Mouse (Mus musculus): Measurements from ENCODE around the gene Itga6. TPM values are rescaled to one million over a fixed set of nuclear protein-coding genes. Genes with fewer than 3 reads are reported as not detected.

Itga6 gene
- polyA plus RNA-seq, 1 experiment from 2014 or later: 48.5 TPM

- WGBS: 46% methylated on average over 1 of the region's 1 CpGs
- H3K36me3 ChIP-seq: no peaks in the 10 kb centered on the region
- no peak for ATAC-seq (replicated peaks; ENCODE audit: insufficient number of reproducible peaks, insufficient read depth, low FRiP score, low read depth)
- H3K9ac ChIP-seq: no peak overlapping the region
- H3K4me1 ChIP-seq (replicated peaks): peaks cover 6% of the 10 kb centered on the region
- H3K4me3 ChIP-seq: no peak overlapping the region
- H3K27me3 ChIP-seq: no peaks in the 10 kb centered on the region
- no peak overlapping the region for H3K4me2 ChIP-seq
- no peaks in the 10 kb centered on the region for H3K9me3 ChIP-seq (replicated peaks)
- peak overlapping the region; percentile 45; the same call in 1 of the 2 replicates for H3K27ac ChIP-seq
These were observed 121.1 kb downstream of the Itga6 start for GRCm38 (mm10) chr2:71866565-71866964.

GRCm38 (mm10) chr2:71867019-71867418 is 121.6 kb downstream of the Itga6 start:
- Histone ChIP-seq H3K36me3 (no peaks in the 10 kb centered on the region), H3K4me1 (replicated peaks) (peaks cover 6% of the 10 kb centered on the region), H3K27me3 (no peaks in the 10 kb centered on the region), H3K27ac (peak overlapping the region; percentile 45; the same call in 1 of the 2 replicates), H3K4me3 (no peak overlapping the region), H3K9ac (no peak overlapping the region), H3K4me2 (no peak overlapping the region), H3K9me3 (replicated peaks) (no peaks in the 10 kb centered on the region)
- WGBS: 80% methylated on average over 3 of the region's 3 CpGs
- ATAC-seq (replicated peaks; ENCODE audit: insufficient number of reproducible peaks, insufficient read depth, low FRiP score, low read depth): no peak

GRCm38 (mm10) chr2:71867480-71867879 is 122.1 kb downstream of the Itga6 start:
- Histone ChIP-seq H3K4me1 (replicated peaks) (peaks cover 10% of the 10 kb centered on the region), H3K4me2 (no peak overlapping the region), H3K4me3 (no peak overlapping the region), H3K27me3 (no peaks in the 10 kb centered on the region), H3K9me3 (replicated peaks) (no peaks in the 10 kb centered on the region), H3K9ac (no peak overlapping the region), H3K36me3 (no peaks in the 10 kb centered on the region), H3K27ac (peak overlapping the region; percentile 17)
- no peak for ATAC-seq (replicated peaks; ENCODE audit: insufficient number of reproducible peaks, insufficient read depth, low FRiP score, low read depth)
- 17% methylated on average over 5 of the region's 5 CpGs for WGBS

- H3K27ac ChIP-seq: no peak overlapping the region
- no peaks in the 10 kb centered on the region for H3K36me3 ChIP-seq
- no peak overlapping the region for H3K4me3 ChIP-seq
- no peak overlapping the region for H3K4me2 ChIP-seq
- H3K27me3 ChIP-seq: no peaks in the 10 kb centered on the region
- no peak for ATAC-seq (replicated peaks; ENCODE audit: insufficient number of reproducible peaks, insufficient read depth, low FRiP score, low read depth)
- H3K9ac ChIP-seq: no peak overlapping the region
- H3K4me1 ChIP-seq (replicated peaks): peaks cover 10% of the 10 kb centered on the region
- no peaks in the 10 kb centered on the region for H3K9me3 ChIP-seq (replicated peaks)
- WGBS: 86% methylated on average over 1 of the region's 1 CpGs
These were observed 122.8 kb downstream of the Itga6 start for GRCm38 (mm10) chr2:71868256-71868655.

GRCm38 (mm10) chr2:71872141-71872540 is 126.7 kb downstream of the Itga6 start:
- no peaks in the 10 kb centered on the region for H3K27me3 ChIP-seq
- H3K9me3 ChIP-seq (replicated peaks): no peaks in the 10 kb centered on the region
- H3K4me1 ChIP-seq (replicated peaks): peaks cover 28% of the 10 kb centered on the region
- peak overlapping the region; percentile 96 for H3K4me2 ChIP-seq
- ATAC-seq (replicated peaks; ENCODE audit: insufficient number of reproducible peaks, insufficient read depth, low FRiP score, low read depth): no peak
- H3K4me3 ChIP-seq: peak overlapping the region; percentile 88
- peaks cover 4% of the 10 kb centered on the region; the same call in 1 of the 2 replicates for H3K36me3 ChIP-seq
- H3K27ac ChIP-seq: peak overlapping the region; percentile 99
- H3K9ac ChIP-seq: peak overlapping the region; percentile 56; the same call in 1 of the 2 replicates
- WGBS: 73% methylated on average over 10 of the region's 10 CpGs

GRCm38 (mm10) chr2:71872801-71873443 is 127.5 kb downstream of the Itga6 start, which contains the start of gene Pdk1:
Gene Pdk1, plus strand, starts transcription at chr2:71873224.
- H3K36me3 ChIP-seq: peaks cover 4% of the 10 kb centered on the region; the same call in 1 of the 2 replicates

GRCm38 (mm10) chr2:71873474-71874322 is 128.3 kb downstream of the Itga6 start:
- peak overlapping the region; percentile 96 for H3K4me2 ChIP-seq
- H3K9ac ChIP-seq: peak overlapping the region; percentile 94
- peak overlapping the region; percentile 88 for H3K4me3 ChIP-seq
- H3K36me3 ChIP-seq: peaks cover 4% of the 10 kb centered on the region; the same call in 1 of the 2 replicates
- peaks cover 30% of the 10 kb centered on the region for H3K4me1 ChIP-seq (replicated peaks)
- peak overlapping the region; percentile 99 for H3K27ac ChIP-seq
- H3K9me3 ChIP-seq (replicated peaks): no peaks in the 10 kb centered on the region
- WGBS: 2% methylated on average over 51 of the region's 51 CpGs
- ATAC-seq (replicated peaks; ENCODE audit: insufficient number of reproducible peaks, insufficient read depth, low FRiP score, low read depth): peak; percentile 63
- H3K27me3 ChIP-seq: no peaks in the 10 kb centered on the region

More at GRCm38 (mm10) chr2:71872801-71873443, 127.5 kb downstream of the Itga6 start, which contains the start of gene Pdk1:
- peak within 1 kb of the TSS; percentile 99 for H3K27ac ChIP-seq
- H3K9ac ChIP-seq: peak within 1 kb of the TSS; percentile 94
- 0% methylated on average over 55 of the region's 55 CpGs for WGBS
- ATAC-seq (replicated peaks; ENCODE audit: insufficient number of reproducible peaks, insufficient read depth, low FRiP score, low read depth): peak; percentile 99
- H3K4me3 ChIP-seq: peak within 1 kb of the TSS; percentile 88
- no peaks in the 10 kb centered on the region for H3K27me3 ChIP-seq
- peaks cover 26% of the 10 kb centered on the region for H3K4me1 ChIP-seq (replicated peaks)
- H3K4me2 ChIP-seq: peak within 1 kb of the TSS; percentile 96
- no peaks in the 10 kb centered on the region for H3K9me3 ChIP-seq (replicated peaks)

GRCm38 (mm10) chr2:71874422-71874821 is 129.0 kb downstream of the Itga6 start:
- peak overlapping the region; percentile 88 for H3K4me3 ChIP-seq
- H3K36me3 ChIP-seq: peaks cover 4% of the 10 kb centered on the region; the same call in 1 of the 2 replicates
- no peaks in the 10 kb centered on the region for H3K9me3 ChIP-seq (replicated peaks)
- H3K27ac ChIP-seq: peak overlapping the region; percentile 99
- no peak for ATAC-seq (replicated peaks; ENCODE audit: insufficient number of reproducible peaks, insufficient read depth, low FRiP score, low read depth)
- H3K4me1 ChIP-seq (replicated peaks): peaks cover 30% of the 10 kb centered on the region
- H3K9ac ChIP-seq: no peak overlapping the region
- 61% methylated on average over 2 of the region's 2 CpGs for WGBS
- no peaks in the 10 kb centered on the region for H3K27me3 ChIP-seq
- peak overlapping the region; percentile 96 for H3K4me2 ChIP-seq

GRCm38 (mm10) chr2:71874836-71875235 is 129.4 kb downstream of the Itga6 start:
- H3K4me1 ChIP-seq (replicated peaks): peaks cover 30% of the 10 kb centered on the region
- H3K9me3 ChIP-seq (replicated peaks): no peaks in the 10 kb centered on the region
- H3K27ac ChIP-seq: 0 out of 2 replicates have a peak overlapping the region, but pooled peaks have one; percentile 3
- peak overlapping the region; percentile 88 for H3K4me3 ChIP-seq
- no peaks in the 10 kb centered on the region for H3K27me3 ChIP-seq
- H3K36me3 ChIP-seq: peaks cover 4% of the 10 kb centered on the region; the same call in 1 of the 2 replicates
- H3K9ac ChIP-seq: peak overlapping the region; percentile 32; the same call in 1 of the 2 replicates
- no peak for ATAC-seq (replicated peaks; ENCODE audit: insufficient number of reproducible peaks, insufficient read depth, low FRiP score, low read depth)
- peak overlapping the region; percentile 96 for H3K4me2 ChIP-seq
- WGBS: 68% methylated on average over 2 of the region's 2 CpGs

- 0 out of 2 replicates have a peak overlapping the region, but pooled peaks have one; percentile 15 for H3K27ac ChIP-seq
- no peak overlapping the region for H3K9ac ChIP-seq
These were observed 132.4 kb downstream of the Itga6 start for GRCm38 (mm10) chr2:71877865-71878264.

GRCm38 (mm10) chr2:71878441-71878840 is 133.0 kb downstream of the Itga6 start:
- H3K9me3 ChIP-seq (replicated peaks): no peaks in the 10 kb centered on the region
- no peaks in the 10 kb centered on the region for H3K27me3 ChIP-seq
- H3K36me3 ChIP-seq: peaks cover 29% of the 10 kb centered on the region
- 58% methylated on average over 2 of the region's 2 CpGs for WGBS
- 0 out of 2 replicates have a peak overlapping the region, but pooled peaks have one; percentile 15 for H3K27ac ChIP-seq
- no peak overlapping the region for H3K4me3 ChIP-seq
- H3K4me1 ChIP-seq (replicated peaks): peaks cover 26% of the 10 kb centered on the region
- no peak overlapping the region for H3K4me2 ChIP-seq
- no peak overlapping the region for H3K9ac ChIP-seq
- ATAC-seq (replicated peaks; ENCODE audit: insufficient number of reproducible peaks, insufficient read depth, low FRiP score, low read depth): no peak

More at GRCm38 (mm10) chr2:71877865-71878264, 132.4 kb downstream of the Itga6 start:
- no peak for ATAC-seq (replicated peaks; ENCODE audit: insufficient number of reproducible peaks, insufficient read depth, low FRiP score, low read depth)
- peaks cover 26% of the 10 kb centered on the region for H3K4me1 ChIP-seq (replicated peaks)
- no peaks in the 10 kb centered on the region for H3K9me3 ChIP-seq (replicated peaks)
- peaks cover 23% of the 10 kb centered on the region for H3K36me3 ChIP-seq
- 75% methylated on average over 4 of the region's 4 CpGs for WGBS
- H3K4me2 ChIP-seq: no peak overlapping the region
- H3K4me3 ChIP-seq: no peak overlapping the region
- no peaks in the 10 kb centered on the region for H3K27me3 ChIP-seq

Measured in heart, embryonic 15.5 days (tissue).